Mouse (Mus musculus) E14TG2a.4 (cell line): ENCODE results near the gene Tnfaip3.
A peak's percentile ranks its signal among the peaks of the same experiment; 100 is the strongest.

Experiments
- H3K27me3 ChIP-seq: 2 replicates; pipeline ENCODE4 v1.6.1; 2014; ENCODE audit warnings: low read length, control low read depth; ENCODE audit not compliant: insufficient read depth
- H3K36me3 ChIP-seq: 2 replicates; pipeline ENCODE4 v1.6.1; 2014; ENCODE audit warnings: low read length, control low read depth; ENCODE audit not compliant: insufficient read depth
- H3K4me1 ChIP-seq: replicated peaks from 2 replicates; pipeline ENCODE4 v1.6.1; 2014; ENCODE audit warnings: low read depth, low read length, control low read depth
- H3K4me3 ChIP-seq: replicated peaks from 2 replicates; pipeline ENCODE4 v1.5.1; 2014; ENCODE audit warnings: mild to moderate bottlenecking, low read length
- H3K9me3 ChIP-seq: 2 replicates; pipeline ENCODE4 v1.6.1; 2014; ENCODE audit warnings: low read length, control low read depth
- CTCF ChIP-seq: conservative IDR thresholded peaks from 2 replicates; pipeline ENCODE4 v1.5.1; 2014; ENCODE audit warnings: low read length
- NANOG ChIP-seq: IDR thresholded peaks from 2 replicates; pipeline ENCODE4 v1.6.1; 2014; ENCODE audit warnings: borderline replicate concordance, low read length, mixed read lengths
- POU5F1 ChIP-seq: IDR thresholded peaks from 2 replicates; pipeline ENCODE4 v1.6.1; 2014; ENCODE audit warnings: low read length, borderline replicate concordance

The Tnfaip3 gene

DNA sequence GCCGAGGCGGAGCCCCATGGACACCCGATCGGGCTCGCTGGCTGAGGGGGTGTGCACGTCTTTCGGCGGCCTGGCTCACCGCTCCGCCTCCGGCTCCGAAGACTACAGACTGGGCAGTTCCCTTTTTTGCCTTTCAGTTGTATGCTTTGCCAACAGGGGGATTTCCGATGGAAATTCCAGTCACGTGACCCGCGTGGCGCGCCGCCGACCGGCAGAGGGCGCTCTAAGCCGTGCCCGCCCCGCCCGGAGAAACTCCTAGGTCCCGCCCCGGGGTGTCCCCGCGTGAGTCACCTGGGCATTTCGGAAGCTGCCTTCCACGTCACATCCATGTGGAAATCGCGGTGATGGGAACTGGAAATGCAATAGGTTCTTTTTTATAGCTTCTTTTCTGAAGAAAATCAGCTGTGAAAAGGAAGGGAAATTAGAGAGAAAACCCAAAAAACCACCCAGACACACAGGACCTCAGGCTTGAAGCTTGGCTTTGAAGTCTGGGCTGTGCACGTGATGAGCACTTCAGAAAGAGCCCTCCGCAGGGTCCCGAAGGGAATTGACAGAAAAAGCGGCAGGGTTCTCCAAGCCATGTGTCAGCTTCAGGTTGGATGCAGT is at the start of gene Tnfaip3:
TSS of gene Tnfaip3 (minus strand) at position 401 of the 606 bp plus-strand sequence.
- TF ChIP-seq CTCF = 0 out of 2 replicates have a peak, but pooled peaks have one; percentile 3
- TF ChIP-seq POU5F1 = no peak

DNA sequence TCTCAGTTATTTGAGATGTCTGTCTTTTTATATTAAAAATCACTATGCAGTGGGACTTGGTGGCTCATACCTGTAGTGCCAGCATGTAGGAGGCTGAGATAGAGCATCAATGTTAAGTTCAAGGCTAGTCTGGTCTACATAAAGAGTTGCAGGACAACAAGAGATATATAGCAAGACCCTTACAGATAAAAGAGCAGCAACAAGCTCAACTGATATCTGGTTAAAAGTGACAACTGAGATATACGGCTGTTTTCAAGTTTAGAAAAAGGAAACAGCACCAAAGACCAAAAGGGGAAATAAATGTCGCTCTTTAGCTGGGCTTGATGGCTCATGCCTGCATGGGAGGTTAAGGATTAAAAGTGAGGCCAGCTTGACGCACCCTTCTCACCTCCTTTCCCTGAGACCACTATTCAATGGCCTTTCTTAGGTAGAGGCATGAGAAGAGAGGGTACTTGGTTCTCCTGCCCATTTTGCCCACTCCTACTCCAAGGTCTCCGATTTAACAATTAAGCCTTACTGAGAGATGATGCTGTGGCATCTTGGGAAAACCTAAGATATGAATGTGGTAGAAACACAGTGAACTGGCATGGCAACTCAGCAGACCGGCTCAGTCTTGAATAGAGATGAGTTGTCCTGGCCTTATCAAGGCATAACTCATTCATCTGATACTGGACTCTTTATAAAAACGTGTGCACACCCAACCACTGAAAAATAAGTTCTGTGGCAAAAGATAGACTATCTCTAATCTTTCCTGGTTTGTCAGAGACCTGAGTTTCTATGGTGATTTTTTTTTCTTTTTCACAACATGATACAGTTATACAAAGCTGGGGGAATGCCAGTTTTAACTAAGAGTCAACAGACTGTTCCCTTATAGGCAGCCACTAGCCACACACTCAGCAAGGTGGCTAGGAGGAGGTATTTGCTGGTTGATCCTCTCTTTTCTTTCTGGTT is 49.5 kb upstream of the Tnfaip3 start:
- Histone ChIP-seq H3K4me3 (no peak overlapping the region), H3K36me3 (no peaks in the 10 kb centered on the region), H3K4me1 (no peaks in the 10 kb centered on the region), H3K27me3 (no peaks in the 10 kb centered on the region), H3K9me3 (no peaks in the 10 kb centered on the region)
- TF ChIP-seq POU5F1 (no peak), CTCF (no peak)

More for the DNA sequence above, at the start of gene Tnfaip3:
- Histone ChIP-seq H3K36me3 (no peaks in the 10 kb centered on the region), H3K27me3 (peaks cover 45% of the 10 kb centered on the region), H3K4me3 (peak within 1 kb of the TSS; percentile 92), H3K9me3 (no peaks in the 10 kb centered on the region), H3K4me1 (peaks cover 11% of the 10 kb centered on the region)

DNA sequence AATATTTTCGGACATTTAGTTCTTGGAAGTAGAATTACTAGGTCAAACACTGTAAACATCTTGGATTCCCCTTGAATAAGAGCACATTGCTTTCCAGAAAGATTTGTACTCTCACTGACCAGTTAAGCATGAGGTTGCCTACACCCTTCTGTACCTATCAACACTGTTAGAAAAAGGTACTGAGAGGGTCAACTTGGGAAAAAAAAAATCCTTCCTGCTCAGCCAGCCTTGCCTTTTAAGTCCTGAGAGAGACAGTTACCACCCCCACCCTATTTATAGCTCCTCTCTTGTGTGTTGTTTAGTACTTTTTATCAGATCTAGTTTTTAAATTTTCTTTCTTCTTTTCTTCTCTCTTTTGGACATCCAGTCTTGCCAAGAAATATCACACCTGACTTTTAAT is 48.2 kb upstream of the Tnfaip3 start:
- no peaks in the 10 kb centered on the region for H3K36me3 ChIP-seq
- H3K4me3 ChIP-seq = no peak overlapping the region
- H3K27me3 ChIP-seq = no peaks in the 10 kb centered on the region
- TF ChIP-seq CTCF (no peak), NANOG (no peak), POU5F1 (no peak)
- H3K9me3 ChIP-seq = no peaks in the 10 kb centered on the region
- no peaks in the 10 kb centered on the region for H3K4me1 ChIP-seq

DNA sequence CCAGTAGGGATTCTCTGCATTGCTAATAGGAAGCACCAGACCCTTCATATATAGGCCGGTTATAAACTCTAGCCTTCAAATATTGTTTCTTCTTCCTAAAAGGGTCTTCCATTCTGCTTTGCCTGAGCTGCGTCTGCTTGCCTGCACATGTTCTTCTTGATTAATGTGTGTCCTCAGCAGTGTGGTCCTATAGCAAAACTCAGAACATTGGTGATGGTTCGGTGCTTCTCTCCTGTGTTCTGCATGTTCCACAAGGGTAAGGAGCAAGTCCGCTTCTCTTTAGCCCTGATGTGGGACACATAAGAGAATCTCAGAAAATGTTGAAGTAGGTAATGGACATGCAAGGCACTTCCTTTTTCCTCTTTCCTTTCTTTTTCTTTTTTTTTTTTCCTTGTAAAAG is 47.8 kb upstream of the Tnfaip3 start:
- TF ChIP-seq CTCF (no peak), POU5F1 (no peak), NANOG (no peak)
- no peaks in the 10 kb centered on the region for H3K36me3 ChIP-seq
- no peaks in the 10 kb centered on the region for H3K4me1 ChIP-seq
- no peaks in the 10 kb centered on the region for H3K27me3 ChIP-seq
- no peaks in the 10 kb centered on the region for H3K9me3 ChIP-seq
- H3K4me3 ChIP-seq = no peak overlapping the region

DNA sequence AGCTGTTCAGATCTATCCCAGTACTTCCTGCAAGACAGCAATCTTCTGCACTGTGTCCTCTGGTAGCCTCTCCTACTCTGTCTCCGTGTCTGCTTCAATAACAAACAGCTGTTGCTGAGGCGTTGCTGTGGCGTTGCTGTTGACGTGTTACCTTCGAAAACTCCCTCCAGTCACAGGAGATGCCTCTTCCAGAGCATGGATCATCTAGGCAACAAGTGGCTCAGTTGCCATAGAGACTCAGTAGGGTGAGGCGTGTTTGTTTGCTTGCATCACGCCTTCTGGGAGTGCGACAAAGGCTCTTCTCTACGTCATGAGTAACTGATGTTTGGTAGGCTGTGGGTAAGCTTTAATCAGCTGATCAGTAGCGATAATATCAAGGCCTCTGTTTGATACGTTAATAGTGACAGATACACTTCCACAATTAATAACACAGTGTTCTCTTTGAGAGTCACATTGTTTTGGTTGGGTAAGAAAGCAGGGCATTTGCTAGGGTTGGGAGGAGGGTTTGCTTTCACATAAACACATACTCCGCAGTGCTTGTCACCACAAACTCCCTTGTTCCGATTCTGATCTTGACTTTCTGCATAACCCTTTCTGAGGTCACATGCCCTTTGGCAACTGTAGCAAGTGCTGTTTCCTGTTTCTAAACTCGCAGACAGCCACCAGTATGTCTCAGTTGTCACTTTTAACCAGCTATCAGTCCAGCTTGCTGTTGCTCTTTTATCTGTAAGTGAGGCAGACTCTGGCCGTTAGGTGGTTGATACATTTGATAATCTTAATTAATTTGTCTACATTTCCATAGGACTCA is 46.8 kb upstream of the Tnfaip3 start:
- H3K36me3 ChIP-seq = no peaks in the 10 kb centered on the region
- no peak overlapping the region for H3K4me3 ChIP-seq
- H3K4me1 ChIP-seq = no peaks in the 10 kb centered on the region
- no peak for TF ChIP-seq NANOG
- no peaks in the 10 kb centered on the region for H3K27me3 ChIP-seq
- no peaks in the 10 kb centered on the region for H3K9me3 ChIP-seq

DNA sequence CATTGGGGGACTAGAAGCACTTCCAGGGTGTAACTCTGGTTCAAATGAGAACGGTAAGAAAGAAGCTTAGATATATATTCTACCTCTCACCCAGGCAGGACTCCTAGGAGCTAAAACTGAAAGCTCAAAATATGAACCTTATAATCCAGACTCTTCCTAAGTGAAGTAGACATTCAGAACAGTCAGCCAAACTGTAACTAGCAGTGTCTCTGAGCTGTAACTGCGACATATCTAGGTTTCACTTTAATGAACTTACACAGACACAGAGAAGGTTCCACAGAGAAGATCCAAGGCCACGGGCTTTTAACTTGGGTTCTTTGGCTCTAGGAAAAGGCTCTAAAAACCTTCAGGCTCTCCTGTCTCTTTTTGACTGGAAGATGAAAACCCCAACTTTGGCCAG is 45.7 kb upstream of the Tnfaip3 start:
- H3K4me1 ChIP-seq = no peaks in the 10 kb centered on the region
- TF ChIP-seq NANOG (no peak), POU5F1 (no peak), CTCF (no peak)
- H3K27me3 ChIP-seq = no peaks in the 10 kb centered on the region
- H3K36me3 ChIP-seq = no peaks in the 10 kb centered on the region
- H3K9me3 ChIP-seq = no peaks in the 10 kb centered on the region
- H3K4me3 ChIP-seq = no peak overlapping the region

DNA sequence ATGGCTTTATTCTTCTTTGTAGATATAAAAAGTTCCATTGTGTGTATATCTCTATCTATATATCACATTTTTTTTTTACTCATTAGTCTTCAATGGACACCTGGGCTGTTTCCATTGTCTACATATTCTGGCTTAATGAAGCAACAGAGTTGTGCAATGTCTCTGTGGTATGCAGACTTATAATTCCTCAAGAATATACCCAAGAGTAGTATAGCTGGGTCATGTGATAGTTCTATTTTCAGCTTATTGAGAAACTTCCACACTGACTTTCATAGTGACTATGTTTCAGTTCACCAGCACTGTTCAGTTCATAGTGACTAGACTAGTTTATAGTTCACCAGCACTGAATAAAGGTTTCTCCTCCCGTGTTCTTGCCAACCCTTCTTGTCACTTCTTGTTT is 38.1 kb upstream of the Tnfaip3 start:
- no peaks in the 10 kb centered on the region for H3K4me1 ChIP-seq
- no peaks in the 10 kb centered on the region for H3K9me3 ChIP-seq
- H3K27me3 ChIP-seq = no peaks in the 10 kb centered on the region
- no peaks in the 10 kb centered on the region for H3K36me3 ChIP-seq
- TF ChIP-seq POU5F1 = no peak
- no peak overlapping the region for H3K4me3 ChIP-seq

DNA sequence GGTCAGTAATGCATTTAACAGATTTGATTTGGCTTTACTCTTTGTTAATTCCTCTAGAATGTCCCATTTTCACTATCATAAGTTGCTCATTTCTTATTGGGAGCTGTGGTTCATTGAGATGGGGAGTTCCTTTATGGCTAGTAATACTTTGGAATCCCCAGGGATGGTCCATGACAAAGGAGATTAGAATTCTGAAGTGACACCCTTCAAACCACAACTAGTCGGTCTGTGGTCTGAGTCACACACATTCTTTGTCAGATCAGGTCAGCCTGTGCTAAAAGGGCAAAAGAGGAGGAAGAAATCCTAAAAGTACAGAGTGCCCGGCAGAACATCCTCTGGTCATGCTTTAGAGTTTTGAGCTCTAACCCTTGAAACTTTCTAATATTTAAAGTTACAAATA is 30.5 kb upstream of the Tnfaip3 start:
- no peaks in the 10 kb centered on the region for H3K36me3 ChIP-seq
- no peaks in the 10 kb centered on the region for H3K27me3 ChIP-seq
- no peak for TF ChIP-seq CTCF
- no peak for TF ChIP-seq POU5F1
- H3K9me3 ChIP-seq = no peaks in the 10 kb centered on the region
- H3K4me3 ChIP-seq = no peak overlapping the region
- H3K4me1 ChIP-seq = no peaks in the 10 kb centered on the region
